Mouse (Mus musculus): ENCODE results near the gene Srsf7.
"Not testable (repeated sequence)": the region's sequence is repeated elsewhere in the genome, so short reads cannot be mapped to it uniquely, and the experiment has no call there.

Gene Srsf7

GRCm38 (mm10) chr17:80206671-80207581 lies at the start of gene Srsf7, which contains the start of gene Ttc39d:
Srsf7 (minus strand) TSS chr17:80207307.
Ttc39d (plus strand) TSS chr17:80207460.
- DNase-seq (ENCODE audit: low spot score in 2 of 2), result peak; percentile 98 to 99

GRCm38 (mm10) chr17:80255208-80255607 lies 48.1 kb upstream of the Srsf7 start:
- DNase-seq (ENCODE audit: low spot score in 2 of 2), result peak; percentile 59 to 60

GRCm38 (mm10) chr17:80254421-80254820 lies 47.3 kb upstream of the Srsf7 start:
- DNase-seq (ENCODE audit: low spot score in 2 of 2), result no peak

GRCm38 (mm10) chr17:80252757-80253525 lies 45.8 kb upstream of the Srsf7 start:
- DNase-seq (ENCODE audit: low spot score in 2 of 2), result no peak

- DNase-seq (ENCODE audit: low spot score in 2 of 2), result no peak
Observed at GRCm38 (mm10) chr17:80243116-80243515, 36.0 kb upstream of the Srsf7 start.

GRCm38 (mm10) chr17:80241594-80241993 lies 34.5 kb upstream of the Srsf7 start:
- no peak for DNase-seq (ENCODE audit: low spot score in 2 of 2)

- no peak for DNase-seq (ENCODE audit: low spot score in 2 of 2)
Observed at GRCm38 (mm10) chr17:80237475-80237874, 30.4 kb upstream of the Srsf7 start.

GRCm38 (mm10) chr17:80236805-80237204 lies 29.7 kb upstream of the Srsf7 start:
- DNase-seq (ENCODE audit: low spot score in 2 of 2), result no peak

- DNase-seq (ENCODE audit: low spot score in 2 of 2), result no peak
Observed at GRCm38 (mm10) chr17:80235477-80235876, 28.4 kb upstream of the Srsf7 start.

- no peak for DNase-seq (ENCODE audit: low spot score in 2 of 2)
Observed at GRCm38 (mm10) chr17:80234376-80234775, 27.3 kb upstream of the Srsf7 start.

GRCm38 (mm10) chr17:80233844-80234243 lies 26.7 kb upstream of the Srsf7 start:
- DNase-seq (ENCODE audit: low spot score in 2 of 2), result no peak

- DNase-seq (ENCODE audit: low spot score in 2 of 2), result peak in 1 of 2 experiments; percentile 7
Observed at GRCm38 (mm10) chr17:80229396-80229795, 22.3 kb upstream of the Srsf7 start.

- not testable (repeated sequence) for DNase-seq (ENCODE audit: low spot score in 2 of 2)
Observed at GRCm38 (mm10) chr17:80225142-80225541, 18.0 kb upstream of the Srsf7 start.

- peak; percentile 76 to 81 for DNase-seq (ENCODE audit: low spot score in 2 of 2)
Observed at GRCm38 (mm10) chr17:80224326-80225116, 17.4 kb upstream of the Srsf7 start, which contains the start of gene Gemin6. Gemin6 (plus strand) TSS chr17:80224441.

GRCm38 (mm10) chr17:80223829-80224228 lies 16.7 kb upstream of the Srsf7 start:
- no peak for DNase-seq (ENCODE audit: low spot score in 2 of 2)

- DNase-seq (ENCODE audit: low spot score in 2 of 2), result no peak
Observed at GRCm38 (mm10) chr17:80221890-80222628, 15.0 kb upstream of the Srsf7 start.

- DNase-seq (ENCODE audit: low spot score in 2 of 2), result no peak
Observed at GRCm38 (mm10) chr17:80221202-80221601, 14.1 kb upstream of the Srsf7 start.

- no peak for DNase-seq (ENCODE audit: low spot score in 2 of 2)
Observed at GRCm38 (mm10) chr17:80220131-80220530, 13.0 kb upstream of the Srsf7 start.

- not testable (repeated sequence) for DNase-seq (ENCODE audit: low spot score in 2 of 2)
Observed at GRCm38 (mm10) chr17:80213998-80214397, 6.9 kb upstream of the Srsf7 start.

GRCm38 (mm10) chr17:80206301-80206670 lies 821 bp downstream of the Srsf7 start:
- no peak for DNase-seq (ENCODE audit: low spot score in 2 of 2)

GRCm38 (mm10) chr17:80205657-80206056 lies 1.4 kb downstream of the Srsf7 start:
- DNase-seq (ENCODE audit: low spot score in 2 of 2), result no peak
